Mouse (Mus musculus) heart, adult 11 months (tissue): ENCODE results near the gene B9d2.
A peak's percentile ranks its signal among the peaks of the same experiment; 100 is the strongest.
"Not testable (repeated sequence)": the region's sequence is repeated elsewhere in the genome, so short reads cannot be mapped to it uniquely, and the experiment has no call there.

Experiments
- DNase-seq: peaks from one replicate; pipeline ENCODE4 v3.0.0; 2022

Gene B9d2

DNA sequence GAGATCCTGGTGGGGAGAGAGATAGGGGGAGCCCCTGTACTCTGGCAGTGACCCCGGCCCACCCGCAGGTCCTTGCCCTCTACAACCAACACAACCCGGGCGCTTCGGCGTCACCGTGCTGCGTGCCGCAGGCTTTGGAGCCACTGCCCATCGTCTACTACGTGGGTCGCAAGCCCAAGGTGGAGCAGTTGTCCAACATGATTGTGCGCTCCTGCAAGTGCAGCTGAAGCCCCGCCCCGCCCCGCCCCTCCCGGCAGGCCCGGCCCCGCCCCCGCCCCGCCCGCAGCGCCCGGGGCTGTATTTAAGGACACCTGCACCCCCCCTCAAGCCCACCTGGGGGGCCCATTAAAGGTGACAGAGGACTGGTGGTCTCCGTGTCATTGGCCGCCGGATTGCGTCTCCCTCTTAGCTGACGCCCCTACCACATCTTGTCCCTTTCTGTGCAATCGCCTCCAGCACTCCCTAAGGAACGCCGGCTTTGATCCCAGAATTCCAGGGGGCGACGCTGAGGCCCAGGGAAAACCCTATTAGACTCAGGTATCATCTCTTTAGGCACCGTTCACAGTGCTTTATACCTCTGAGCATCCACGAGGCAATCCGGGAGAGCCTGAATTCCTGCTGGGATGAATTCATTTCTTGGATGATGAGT is 24.3 kb downstream of the B9d2 start:
- peak; percentile 91 for DNase-seq

DNA sequence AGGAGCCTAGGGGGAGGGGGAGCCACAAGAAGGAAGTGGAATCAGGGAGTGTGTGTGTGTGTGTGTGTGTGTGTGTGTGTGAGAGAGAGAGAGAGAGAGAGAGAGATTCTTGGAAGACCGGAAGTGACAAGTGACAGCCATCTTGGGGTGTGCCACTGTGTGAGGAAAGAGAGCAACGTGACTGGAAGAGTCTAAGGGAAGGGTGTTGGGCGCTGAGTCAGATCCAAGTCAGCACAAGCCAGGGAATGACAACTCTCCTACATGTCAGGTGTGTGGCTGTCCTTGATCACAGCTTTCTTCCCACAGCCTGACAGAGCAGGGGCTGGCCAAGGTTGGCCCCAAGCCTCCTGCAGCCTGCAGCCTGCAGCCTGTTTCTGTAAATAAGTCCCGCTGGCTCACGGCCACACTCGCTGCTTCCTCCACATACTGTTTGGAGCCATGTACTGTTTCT is 25.2 kb downstream of the B9d2 start:
- DNase-seq: peak; percentile 98

DNA sequence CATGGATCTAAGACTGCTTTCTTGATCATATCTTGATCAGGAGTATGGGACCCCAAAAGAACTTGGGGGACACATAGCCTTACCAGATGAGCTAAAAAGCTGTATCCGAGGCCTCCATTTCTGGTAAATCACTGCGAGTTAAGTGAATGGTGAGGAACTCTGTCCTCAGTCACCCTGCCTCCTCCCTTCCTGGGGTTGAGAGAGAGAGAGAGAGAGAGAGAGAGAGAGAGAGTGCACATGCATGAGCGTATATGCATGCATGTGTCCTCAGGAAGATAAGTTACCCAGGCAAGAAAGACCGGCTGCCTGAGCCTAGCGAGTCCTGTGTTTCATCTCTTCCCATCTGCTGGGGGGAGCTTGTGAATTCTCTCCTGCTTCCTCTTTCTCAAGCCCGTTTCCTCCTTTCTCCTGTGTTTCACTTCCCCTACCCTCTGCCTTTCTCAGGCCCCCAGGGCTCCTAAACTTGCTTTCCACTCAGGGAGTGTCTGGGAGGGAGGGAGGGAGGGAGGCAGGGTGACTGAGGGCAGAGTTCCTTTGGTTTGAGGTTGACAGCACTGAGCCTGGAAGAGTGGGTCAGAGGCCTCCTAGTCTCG is 26.1 kb downstream of the B9d2 start:
- peak; percentile 97 for DNase-seq

DNA sequence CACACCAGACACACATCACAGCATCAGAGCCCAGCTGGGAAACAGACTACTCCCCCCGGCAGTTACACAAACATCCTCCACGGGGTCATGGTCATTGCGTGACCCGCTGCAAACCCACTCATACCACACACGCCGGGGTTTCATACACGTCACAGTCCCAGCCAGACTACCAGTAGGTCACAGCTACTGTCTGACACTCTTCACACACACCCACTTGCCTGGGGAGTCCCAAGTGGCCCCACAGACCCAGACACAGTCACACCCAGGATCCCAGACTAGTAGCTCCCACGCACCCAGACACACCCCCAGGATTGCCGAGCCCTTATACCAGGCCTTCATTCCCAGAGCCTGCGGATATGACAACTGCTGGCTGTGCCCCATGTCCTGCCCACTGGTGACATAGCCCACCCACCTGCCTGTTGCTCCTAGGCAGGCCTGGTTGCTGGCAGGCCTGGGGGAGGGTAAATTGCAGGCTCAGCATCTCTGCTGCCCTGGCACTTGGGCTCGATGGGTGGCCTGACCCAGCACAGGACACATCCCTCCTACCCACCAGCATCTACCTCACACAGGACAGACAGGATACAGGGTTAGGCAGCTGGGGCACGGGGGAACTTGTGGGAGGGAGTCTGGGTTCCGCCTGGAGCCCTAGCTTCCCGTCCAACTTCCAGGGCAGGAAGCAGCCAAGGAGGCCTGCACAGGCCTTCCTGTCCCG is 27.2 kb downstream of the B9d2 start:
- DNase-seq: peak; percentile 99

DNA sequence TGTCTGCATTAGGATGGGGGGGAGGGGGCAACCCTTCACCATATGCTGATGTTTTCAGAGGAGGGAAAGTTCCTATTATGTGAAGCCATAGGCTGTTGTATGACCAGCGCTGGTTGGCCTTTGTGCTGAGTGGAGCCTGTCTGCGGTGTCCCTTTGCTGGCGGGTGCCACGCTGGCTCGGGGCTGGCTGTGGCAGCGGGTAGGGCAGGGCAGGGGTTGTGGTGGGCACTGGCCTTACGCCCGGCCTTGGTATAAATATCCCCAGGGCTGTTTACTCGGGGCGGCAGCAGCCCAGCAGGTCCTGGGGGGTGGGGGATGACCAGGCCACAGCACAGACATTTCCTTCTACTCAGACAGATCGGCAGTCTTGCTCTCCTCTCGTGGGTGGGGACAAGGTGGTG is 29.4 kb downstream of the B9d2 start:
- peak; percentile 98 for DNase-seq

DNA sequence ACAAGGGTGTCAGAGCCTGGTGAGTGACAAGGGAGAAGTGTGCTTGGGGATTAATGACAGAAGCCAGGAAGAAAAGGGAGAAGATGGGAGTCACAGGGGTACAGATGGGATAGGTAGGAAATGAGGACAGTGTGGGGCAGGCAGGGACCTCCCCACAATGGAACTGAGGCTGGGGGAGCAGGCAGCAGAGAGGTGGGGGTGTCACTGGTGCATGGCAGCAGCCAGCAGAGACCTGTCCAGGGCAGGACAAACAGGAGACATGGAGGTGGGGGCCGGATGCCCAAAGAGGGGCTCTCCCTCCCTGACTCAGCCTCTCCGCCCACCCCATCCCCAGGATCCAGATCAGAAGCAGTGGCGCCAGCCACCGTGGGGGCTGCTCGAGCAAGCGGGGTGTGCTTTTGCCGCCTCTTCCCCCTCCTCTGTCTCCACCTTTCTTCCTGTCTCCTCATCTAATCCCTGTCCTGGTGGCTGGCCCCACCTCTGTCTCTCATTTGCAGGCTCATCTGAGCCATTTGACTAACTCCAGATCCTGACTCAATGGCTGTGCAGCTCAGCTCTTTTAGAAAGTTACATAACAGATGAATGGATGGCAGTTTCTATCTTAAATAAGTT is 30.0 kb downstream of the B9d2 start:
- peak; percentile 96 for DNase-seq

DNA sequence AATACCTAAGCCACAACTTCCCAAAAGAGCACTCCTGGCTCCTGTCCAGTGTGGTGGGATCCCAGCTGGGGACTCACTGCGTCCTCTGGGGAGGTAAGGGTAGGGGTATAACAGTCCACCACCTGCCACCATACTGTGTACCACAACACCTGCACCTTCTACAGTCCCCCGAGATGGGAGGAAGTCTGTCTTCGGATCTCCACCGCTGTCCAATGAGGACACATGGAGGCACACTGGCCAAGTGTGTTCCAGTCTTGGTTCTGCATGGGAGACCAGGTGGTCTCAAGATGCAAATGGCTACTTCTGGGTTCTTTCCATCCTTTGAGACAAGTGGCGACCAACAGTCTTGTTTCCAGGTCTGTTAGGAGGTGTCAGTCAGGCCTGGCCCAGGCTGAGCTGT is 30.6 kb downstream of the B9d2 start:
- DNase-seq: peak; percentile 95

DNA sequence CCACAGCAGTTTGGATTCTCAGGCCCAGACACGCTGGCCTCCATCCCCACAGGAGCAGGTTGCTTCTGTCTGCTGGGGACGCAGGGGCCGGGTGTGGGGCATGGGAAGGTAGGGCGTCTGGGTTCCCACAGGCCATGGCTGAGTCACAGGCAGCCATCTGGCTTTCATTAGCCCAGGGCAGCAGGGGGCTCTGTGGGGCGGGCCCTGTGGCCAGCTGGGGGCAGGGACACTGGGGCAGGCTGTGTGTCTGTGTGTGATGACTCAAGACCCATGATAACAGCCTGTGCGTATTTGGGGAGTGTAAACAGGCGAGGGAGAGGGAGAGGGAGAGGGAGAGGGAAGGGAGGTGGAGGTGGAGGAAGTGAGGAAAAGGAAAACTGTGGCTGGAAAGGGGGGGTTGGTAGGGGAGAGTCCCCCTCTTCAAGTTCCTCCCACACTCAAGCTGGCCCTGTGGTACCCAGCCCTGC is 31.2 kb downstream of the B9d2 start:
- DNase-seq: peak; percentile 99

DNA sequence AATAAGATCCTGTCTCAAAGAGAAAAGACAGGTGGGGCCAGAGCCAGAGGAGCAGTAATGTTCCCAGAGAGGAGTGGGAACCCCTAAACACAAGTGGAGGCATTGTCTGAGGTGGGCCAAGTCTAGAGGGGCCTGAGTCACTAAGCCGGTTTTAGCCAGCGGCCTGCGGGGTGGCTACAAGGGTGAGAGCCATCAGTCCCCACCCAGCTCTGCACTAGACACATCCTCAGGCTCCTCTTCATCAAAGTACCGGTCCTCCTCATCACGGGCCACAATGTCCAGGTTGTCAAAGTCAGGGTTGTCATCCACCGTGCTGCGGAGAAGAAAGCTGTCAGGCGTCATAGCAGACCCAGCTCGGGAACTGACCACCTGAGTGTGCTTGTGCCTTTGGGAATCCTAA is 32.2 kb downstream of the B9d2 start:
- DNase-seq: peak; percentile 91

DNA sequence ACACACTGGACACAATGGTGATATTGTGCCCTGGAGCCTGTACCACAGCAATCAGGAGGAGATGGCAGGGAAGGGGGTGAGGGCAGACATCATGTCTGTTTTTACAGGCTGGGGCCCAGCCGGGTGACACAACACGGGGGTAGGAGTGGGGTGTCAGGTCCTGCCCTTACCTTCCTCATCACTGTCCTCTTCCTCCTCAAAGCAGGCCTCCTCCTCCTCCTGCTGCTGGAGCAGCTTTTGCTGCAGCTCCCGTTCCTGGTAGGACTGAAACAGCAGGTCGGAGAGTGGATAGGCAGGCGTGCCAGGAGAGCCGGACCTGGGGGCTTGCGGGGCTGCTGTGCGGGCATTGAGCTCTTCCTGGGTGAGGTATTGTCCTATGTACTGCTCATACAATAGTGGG is 34.0 kb downstream of the B9d2 start:
- DNase-seq: peak; percentile 91

DNA sequence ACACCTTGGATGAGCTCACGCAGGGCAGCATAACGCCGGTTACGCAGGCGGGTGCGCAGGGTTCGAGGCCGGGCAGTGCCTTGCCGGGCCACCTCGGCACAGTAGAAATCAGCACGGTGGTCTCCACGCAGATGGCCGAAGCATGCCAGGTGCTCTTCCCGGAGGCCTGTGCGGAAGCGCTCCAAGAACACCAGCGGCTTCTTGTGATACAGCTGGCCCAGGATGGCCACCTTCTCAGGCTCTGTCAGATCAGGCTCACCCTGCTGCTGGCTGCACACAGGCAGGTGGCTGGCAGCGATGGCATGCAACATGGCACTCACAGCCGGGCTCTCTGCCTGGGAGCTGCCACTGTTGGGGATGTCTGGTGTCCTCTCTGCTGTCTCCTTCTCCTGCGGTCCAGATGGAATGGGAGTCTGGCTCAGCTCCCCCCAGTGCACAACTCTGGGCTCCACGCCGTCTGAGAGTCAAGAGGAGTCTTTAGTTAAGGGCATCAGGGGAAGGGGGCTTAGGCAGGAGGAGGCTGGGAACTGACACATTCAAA is 35.2 kb downstream of the B9d2 start:
- peak; percentile 91 for DNase-seq

DNA sequence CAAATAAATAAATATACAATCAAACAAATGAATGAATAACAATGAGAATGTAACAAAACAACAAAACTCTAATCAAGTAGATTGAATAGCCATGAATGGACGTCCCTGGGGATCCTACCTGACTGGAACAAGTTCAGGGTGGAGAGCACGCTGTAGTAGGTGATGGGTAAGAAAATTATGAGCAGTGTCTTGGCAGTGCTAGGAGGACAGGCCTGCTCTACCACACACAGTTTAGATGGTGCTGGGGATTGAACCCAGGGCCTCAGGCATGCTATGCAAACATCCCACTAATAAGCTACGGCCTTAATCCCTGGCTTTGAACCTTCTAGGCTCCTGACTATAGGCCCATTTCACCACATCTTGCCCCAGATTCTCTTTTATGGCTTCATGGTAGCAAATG is 36.9 kb downstream of the B9d2 start:
- peak; percentile 88 for DNase-seq

DNA sequence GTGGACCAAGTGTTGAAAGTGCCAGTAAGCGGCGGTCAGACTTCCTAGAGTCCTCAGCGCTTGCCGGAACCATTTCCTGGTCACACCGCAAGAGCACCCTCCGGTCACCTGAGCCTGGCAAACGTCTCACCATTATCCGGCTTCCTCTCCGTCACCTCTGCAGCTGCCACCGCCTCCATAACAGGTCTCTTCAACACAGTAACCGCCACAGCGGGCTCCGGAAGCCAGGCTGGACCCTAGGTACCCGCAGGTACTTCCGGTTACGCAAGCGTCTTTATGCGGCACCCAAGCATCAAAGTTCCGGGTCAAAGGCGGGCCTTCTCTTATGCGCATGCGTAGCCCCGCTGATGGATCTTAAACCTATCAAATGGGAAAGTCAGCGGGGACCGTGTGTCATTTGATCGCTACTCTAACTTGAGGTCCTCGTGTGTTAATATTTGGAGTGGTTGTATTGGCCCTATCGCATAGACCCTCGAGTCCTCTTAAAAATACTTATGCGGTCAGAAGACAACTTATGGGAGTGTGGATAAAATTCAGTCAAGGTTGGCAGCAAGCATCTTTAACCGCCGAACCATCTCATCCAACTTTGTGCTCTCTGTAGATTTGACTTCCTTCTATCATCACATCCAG is 38.3 kb downstream of the B9d2 start, which contains the start of gene Ccdc97:
Gene Ccdc97, minus strand, starts transcription at position 301 of the 630 bp plus-strand sequence.
- peak; percentile 99 for DNase-seq

DNA sequence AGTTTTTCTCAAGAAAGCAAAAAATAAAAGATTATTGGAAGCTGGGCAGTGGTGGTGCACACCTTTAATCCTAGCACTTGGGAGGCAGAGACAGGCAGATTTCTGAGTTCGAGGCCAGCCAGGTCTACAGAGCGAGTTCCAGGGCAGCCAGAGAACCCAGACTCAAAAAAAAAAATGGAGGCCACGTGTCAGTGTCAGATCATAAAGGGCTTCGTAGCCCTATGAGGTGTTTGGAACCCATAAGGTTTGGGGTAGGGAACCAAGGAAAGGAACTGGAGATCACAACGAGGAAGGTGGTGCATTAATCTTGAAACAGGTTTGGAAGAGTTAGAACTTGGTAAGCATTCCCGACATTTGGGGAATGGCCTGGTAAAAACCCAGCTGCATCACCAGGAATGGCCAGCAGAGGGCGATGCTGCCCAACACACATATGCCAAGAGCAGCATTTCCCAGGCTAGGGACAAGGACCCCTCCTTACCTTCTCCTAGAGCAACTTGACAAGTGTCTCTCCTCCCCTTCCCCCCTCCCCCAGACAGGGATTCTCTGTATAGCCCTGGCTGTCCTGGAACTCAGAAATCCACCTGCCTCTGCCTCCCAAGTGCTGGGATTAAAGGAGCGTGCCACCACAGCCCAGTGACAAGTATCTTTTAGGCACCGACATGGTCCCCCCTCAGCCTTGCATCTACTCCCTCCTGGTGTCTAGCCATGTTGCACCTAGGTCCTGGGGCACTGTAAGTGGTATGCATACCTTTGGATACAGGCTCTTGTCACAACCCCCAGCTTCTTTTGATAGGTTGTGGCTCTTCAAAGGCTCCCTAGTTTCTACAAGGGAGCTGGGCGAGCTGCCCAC is 39.4 kb downstream of the B9d2 start:
- DNase-seq: peak; percentile 95

DNA sequence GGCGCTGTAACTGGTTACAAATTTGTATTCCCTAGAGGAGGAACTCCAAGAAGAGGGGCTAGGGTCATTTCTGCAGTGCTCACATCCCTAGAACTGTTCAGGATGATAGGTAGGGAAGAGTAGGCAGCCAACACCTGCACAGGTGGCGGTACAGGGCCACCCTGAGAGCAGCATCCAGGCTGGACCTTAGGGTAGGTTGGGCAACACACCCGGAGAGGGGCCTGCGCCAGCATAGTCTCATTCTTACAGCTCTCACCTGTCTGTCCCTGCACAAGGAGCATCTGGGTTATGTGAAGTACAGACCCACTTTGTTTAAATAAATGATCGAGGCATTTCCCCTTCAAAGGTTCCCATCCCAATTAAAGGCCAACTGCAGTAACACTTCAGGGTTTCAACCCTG is 40.2 kb downstream of the B9d2 start:
- peak; percentile 90 for DNase-seq

DNA sequence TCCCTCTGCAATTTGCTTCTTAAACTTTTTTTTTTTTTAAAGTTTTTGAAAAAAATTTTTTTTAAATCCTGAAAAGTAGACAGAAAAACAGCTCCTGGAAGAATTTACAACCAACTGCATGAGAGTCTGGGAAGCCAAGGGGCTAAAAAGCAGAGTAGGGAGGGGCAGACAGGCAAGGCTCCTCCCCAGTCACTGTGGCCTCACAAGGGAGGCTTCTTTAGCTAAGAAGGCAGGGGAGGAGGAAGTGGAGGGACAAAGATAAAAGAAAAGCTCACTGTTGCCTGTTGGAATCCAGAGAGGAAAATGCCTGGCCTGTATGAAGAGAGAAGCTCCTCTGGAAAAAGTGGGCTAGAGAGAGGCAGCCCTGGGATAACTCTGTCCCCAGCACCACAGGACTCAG is 41.2 kb downstream of the B9d2 start:
- DNase-seq: not testable (repeated sequence)

DNA sequence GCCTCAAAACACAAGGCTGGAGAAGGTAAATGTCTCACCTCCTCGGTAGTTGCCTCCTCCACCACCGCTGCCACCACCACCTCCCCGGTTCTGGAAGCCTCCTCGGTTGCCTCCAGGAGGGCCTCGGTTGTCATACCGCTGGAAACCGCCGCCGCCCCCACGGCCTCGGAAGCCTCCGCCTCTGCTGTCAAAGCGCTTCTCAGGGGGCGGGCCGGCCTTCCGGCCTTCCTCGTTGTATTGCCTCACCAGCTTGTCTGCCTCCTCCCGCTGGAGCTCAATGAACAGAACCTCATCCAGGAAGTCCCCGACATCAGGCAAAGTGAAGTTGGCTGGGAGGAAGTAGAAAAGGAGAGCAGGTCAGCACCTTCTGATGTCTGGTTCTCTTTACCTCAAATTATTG is 45.3 kb downstream of the B9d2 start:
- DNase-seq: peak; percentile 90

DNA sequence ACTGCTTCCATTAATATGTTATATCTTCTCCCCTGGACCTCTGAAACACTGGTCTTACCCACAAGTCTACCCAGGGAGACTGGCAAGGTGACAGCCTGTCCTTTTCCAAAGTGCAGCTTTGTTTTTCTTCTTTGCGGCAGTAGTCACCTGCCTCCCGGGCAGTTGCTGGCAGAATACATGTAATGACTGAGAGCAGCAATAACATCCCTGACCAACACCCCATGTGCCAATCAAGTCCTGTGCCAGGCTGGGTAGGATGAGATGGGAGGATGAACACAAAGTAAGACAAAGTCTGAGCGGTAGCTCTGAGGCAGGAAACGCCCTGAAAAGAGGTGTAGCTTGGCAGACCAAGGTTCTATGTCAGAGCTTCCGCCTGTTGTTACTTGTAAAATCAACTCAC is 47.2 kb downstream of the B9d2 start:
- peak; percentile 89 for DNase-seq

DNA sequence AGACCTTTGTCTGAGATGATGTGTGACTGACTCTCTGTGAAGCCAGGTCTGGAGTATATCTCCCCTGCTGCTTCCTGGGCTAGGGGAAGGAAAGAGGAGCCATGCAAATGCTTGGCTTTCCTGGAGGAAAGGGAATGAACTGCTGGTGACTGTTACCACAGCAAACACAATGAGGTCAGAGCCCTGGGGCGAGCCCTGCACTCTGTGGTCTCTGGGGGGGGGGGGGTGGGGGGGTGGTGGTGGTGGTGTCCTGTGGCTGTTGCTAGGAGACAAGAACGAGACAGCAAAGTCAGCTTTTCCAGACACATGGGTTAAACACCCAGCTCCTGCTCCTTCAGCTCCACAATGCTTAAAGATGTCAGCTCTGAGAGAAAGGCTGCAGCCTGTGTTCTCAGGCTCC is 48.8 kb downstream of the B9d2 start:
- peak; percentile 93 for DNase-seq

DNA sequence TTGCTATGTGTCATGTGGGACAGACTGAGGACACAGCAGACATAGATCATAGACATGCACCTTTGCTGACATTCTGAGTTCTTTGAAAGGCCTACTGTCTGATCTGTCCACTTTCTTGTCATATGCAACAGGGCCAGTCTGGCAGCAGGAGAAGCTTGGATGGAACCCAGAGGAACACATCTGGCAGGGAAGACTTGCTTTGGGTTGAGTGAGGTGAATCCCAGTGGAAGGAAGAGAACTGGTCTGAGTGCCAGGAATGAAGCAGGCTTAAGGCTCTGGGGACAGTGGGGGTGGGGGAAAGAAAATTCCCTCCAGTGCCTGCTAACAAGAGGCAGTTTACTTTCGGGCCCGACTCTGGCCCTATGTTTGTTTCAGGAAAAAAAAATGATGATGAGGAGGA is 49.3 kb downstream of the B9d2 start:
- DNase-seq: peak; percentile 98

DNA sequence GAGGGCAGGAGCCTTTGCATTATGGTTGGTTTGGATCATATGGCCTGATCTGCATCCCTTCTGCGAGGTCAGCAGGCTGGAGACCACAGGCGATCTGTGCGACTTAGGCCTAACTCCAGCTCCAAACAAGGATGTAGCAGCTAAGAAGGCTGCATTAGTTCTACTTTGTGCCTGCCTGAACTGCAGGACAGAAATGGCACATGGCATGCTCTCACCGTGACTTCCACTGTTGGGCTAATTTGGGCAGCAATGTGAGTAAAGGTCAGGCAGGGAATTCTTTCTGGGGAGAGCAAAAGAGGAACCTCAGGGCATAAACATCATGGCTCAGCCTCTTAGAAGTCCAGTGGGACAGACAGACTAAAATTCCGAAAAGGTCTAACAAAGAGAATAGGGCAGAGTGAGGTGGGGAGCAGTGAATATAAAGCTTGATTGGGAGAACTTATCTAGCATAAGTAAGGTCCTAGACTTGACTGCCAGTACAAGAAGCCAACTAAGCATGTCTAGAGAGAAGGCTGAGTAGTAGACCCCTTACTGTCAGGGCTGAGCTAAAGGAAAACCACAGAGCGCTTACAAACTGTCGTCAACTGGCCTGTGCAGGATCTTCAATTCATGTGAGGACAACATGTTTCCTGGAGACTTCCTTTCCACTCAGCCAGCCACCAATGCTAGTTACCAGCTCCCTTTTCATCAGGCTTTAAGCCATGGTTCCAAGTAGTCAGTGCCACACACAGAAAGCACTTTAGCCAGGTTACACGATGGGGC is 50.9 kb downstream of the B9d2 start:
- peak; percentile 94 for DNase-seq
